Mouse (Mus musculus): ENCODE results near the gene Rnf141. TPM values are rescaled to one million over a fixed set of nuclear protein-coding genes. Genes with fewer than 3 reads are reported as not detected.

Rnf141 gene
- polyA plus RNA-seq, 1 experiment from 2014 or later, result 31.3 TPM

DNA sequence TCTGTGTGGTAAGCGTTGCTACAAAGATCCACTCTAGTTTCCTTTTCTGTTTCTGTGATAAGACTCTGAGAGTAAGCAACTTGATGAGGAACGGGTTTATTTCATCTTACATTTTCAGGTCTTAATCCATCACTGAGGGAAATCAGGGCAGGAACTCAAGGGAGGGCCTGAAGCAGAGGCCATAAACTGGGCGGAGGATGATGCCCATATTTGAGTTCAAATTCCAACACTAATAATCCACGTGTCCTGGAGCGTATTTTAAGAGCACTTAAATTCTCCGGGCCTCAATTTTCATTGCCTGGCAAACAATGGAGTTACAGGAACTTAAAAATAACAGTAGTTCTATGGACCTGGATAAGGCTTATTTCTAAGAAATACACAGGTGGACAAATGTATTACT is 21.3 kb upstream of the Rnf141 start:
- Histone ChIP-seq H3K27me3 (ENCODE audit: control insufficient read depth, insufficient read depth, low read length) (no peaks in the 10 kb centered on the region), H3K36me3 (ENCODE audit: control insufficient read depth, insufficient read depth, low read length) (no peaks in the 10 kb centered on the region), H3K4me1 (ENCODE audit: control insufficient read depth, insufficient read depth, low read length) (no peaks in the 10 kb centered on the region), H3K9me3 (ENCODE audit: control insufficient read depth, low read length) (no peaks in the 10 kb centered on the region), H3K4me2 (ENCODE audit: low read depth) (no peak overlapping the region), H3K4me3 (ENCODE audit: low read depth, low read length) (no peak overlapping the region), H3K9ac (ENCODE audit: low read length) (no peak overlapping the region), H3K27ac (ENCODE audit: low read depth, low read length) (no peak overlapping the region)
- DNase-seq (ENCODE audit: low spot score) (no peak), ATAC-seq (ENCODE audit: insufficient read depth, low FRiP score, low TSS enrichment) (no peak)
- WGBS, result 92% methylated on average over 6 of the region's 6 CpGs

DNA sequence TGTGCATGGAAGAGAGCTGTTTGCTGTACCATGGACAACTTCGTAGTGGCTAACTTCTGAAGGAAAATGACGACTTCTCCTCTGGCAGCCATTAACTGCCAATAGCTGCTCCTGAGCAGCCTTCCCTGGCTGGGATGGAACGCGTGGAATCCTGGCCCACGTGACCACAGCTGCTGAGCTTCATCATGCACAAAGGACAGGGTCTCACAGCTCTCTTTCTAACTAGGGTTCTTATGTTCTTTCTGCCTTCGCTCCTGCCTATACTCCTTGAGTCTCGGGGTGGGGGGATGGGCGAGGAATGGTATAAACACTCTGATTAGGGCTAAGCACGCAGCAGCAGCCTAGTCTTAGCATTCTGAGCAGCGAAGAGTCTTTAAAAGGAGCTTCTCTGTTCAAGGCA is 20.8 kb upstream of the Rnf141 start:
- DNase-seq (ENCODE audit: low spot score) (peak; percentile 19), ATAC-seq (ENCODE audit: insufficient read depth, low FRiP score, low TSS enrichment) (no peak)
- H3K4me1 ChIP-seq (ENCODE audit: control insufficient read depth, insufficient read depth, low read length), result no peaks in the 10 kb centered on the region
- no peaks in the 10 kb centered on the region for H3K27me3 ChIP-seq (ENCODE audit: control insufficient read depth, insufficient read depth, low read length)
- 53% methylated on average over 10 of the region's 10 CpGs for WGBS
- no peaks in the 10 kb centered on the region for H3K9me3 ChIP-seq (ENCODE audit: control insufficient read depth, low read length)
- H3K4me3 ChIP-seq (ENCODE audit: low read depth, low read length), result no peak overlapping the region
- no peaks in the 10 kb centered on the region for H3K36me3 ChIP-seq (ENCODE audit: control insufficient read depth, insufficient read depth, low read length)
- H3K4me2 ChIP-seq (ENCODE audit: low read depth), result no peak overlapping the region
- H3K27ac ChIP-seq (ENCODE audit: low read depth, low read length), result no peak overlapping the region
- H3K9ac ChIP-seq (ENCODE audit: low read length), result no peak overlapping the region

DNA sequence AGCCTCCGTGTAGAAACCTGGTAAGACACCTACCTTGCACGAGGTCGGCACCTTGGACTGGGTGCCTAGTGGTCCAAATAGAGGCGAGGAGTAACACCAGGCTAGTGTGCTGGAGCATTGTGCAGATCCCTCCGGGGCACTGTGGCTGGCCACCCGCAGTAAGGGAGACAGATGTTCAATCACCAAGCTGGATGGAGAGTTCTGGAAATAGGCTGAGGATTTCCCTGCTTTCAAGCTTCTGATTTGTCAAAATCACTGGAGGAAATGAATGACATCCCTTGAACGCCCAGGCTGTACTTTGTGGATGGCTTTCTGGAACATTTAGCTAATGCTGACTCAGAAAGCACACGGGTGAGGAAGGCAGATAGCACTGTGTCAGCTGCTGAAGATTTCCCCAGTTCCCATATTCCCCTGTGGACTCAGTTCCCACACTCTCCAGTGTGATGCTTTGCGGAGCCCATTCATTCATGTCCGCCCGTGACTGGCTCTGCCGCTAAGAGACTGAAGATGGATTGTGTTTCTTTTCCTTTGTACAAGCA is 18.6 kb upstream of the Rnf141 start, which contains the start of gene Lyve1:
TSS of gene Lyve1 (minus strand) at position 489 of the 539 bp plus-strand sequence.
- Histone ChIP-seq H3K9me3 (ENCODE audit: control insufficient read depth, low read length) (no peaks in the 10 kb centered on the region), H3K36me3 (ENCODE audit: control insufficient read depth, insufficient read depth, low read length) (no peaks in the 10 kb centered on the region), H3K4me1 (ENCODE audit: control insufficient read depth, insufficient read depth, low read length) (no peaks in the 10 kb centered on the region), H3K27me3 (ENCODE audit: control insufficient read depth, insufficient read depth, low read length) (no peaks in the 10 kb centered on the region), H3K9ac (ENCODE audit: low read length) (no peak within 1 kb of the TSS), H3K4me3 (ENCODE audit: low read depth, low read length) (no peak within 1 kb of the TSS), H3K4me2 (ENCODE audit: low read depth) (no peak within 1 kb of the TSS), H3K27ac (ENCODE audit: low read depth, low read length) (no peak within 1 kb of the TSS)
- no peak for ATAC-seq (ENCODE audit: insufficient read depth, low FRiP score, low TSS enrichment)
- WGBS, result 83% methylated on average over 12 of the region's 12 CpGs
- DNase-seq (ENCODE audit: low spot score), result no peak

DNA sequence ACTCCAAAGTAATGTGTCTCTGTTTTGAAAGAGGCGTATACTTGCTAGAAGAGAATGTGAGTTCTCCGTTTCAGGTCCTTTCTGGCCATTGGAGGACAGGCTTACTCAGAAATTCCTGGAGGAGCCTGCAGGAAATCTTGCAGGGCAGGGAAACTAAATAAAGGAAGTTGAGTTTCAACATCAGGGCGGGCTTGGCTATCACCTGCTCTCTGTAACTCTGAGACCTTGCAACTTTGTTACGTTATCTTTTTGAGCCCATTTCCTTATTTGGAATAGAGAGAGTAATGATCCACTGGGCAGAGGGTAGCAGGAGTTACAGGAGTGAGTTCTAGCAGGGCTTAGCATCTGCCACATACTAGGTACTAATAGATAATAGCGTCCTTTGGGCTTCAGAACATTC is 15.9 kb upstream of the Rnf141 start:
- Histone ChIP-seq H3K4me2 (ENCODE audit: low read depth) (no peak overlapping the region), H3K9me3 (ENCODE audit: control insufficient read depth, low read length) (no peaks in the 10 kb centered on the region), H3K27ac (ENCODE audit: low read depth, low read length) (no peak overlapping the region), H3K9ac (ENCODE audit: low read length) (no peak overlapping the region), H3K27me3 (ENCODE audit: control insufficient read depth, insufficient read depth, low read length) (no peaks in the 10 kb centered on the region), H3K4me1 (ENCODE audit: control insufficient read depth, insufficient read depth, low read length) (no peaks in the 10 kb centered on the region), H3K4me3 (ENCODE audit: low read depth, low read length) (no peak overlapping the region), H3K36me3 (ENCODE audit: control insufficient read depth, insufficient read depth, low read length) (no peaks in the 10 kb centered on the region)
- WGBS, result 75% methylated on average over 5 of the region's 5 CpGs
- DNase-seq (ENCODE audit: low spot score) (no peak), ATAC-seq (ENCODE audit: insufficient read depth, low FRiP score, low TSS enrichment) (no peak)

DNA sequence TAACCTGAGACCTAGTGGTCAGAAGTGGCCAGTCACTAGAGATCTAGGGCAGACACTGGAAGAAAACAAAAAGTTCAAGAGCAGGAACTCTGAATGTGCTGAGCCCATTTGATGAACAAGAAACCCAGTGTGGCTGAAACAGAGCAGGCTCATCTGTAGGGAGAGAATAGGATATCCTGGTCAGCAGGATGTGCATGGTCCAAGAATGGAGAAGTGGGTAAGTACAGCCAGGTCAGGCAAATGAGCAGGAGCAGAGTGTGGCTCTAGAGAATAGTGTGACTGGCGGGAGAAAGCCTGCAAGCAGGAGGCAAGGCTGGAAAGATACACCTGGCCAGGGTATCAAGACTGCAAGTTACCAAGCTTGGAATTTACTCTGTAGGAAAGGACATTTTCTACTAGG is 11.3 kb upstream of the Rnf141 start:
- no peak overlapping the region for H3K4me2 ChIP-seq (ENCODE audit: low read depth)
- WGBS, result 71% methylated on average over 1 of the region's 1 CpGs
- H3K4me3 ChIP-seq (ENCODE audit: low read depth, low read length), result no peak overlapping the region
- H3K9me3 ChIP-seq (ENCODE audit: control insufficient read depth, low read length), result no peaks in the 10 kb centered on the region
- no peaks in the 10 kb centered on the region for H3K4me1 ChIP-seq (ENCODE audit: control insufficient read depth, insufficient read depth, low read length)
- H3K27me3 ChIP-seq (ENCODE audit: control insufficient read depth, insufficient read depth, low read length), result no peaks in the 10 kb centered on the region
- DNase-seq (ENCODE audit: low spot score) (no peak), ATAC-seq (ENCODE audit: insufficient read depth, low FRiP score, low TSS enrichment) (no peak)
- no peaks in the 10 kb centered on the region for H3K36me3 ChIP-seq (ENCODE audit: control insufficient read depth, insufficient read depth, low read length)
- H3K9ac ChIP-seq (ENCODE audit: low read length), result no peak overlapping the region
- no peak overlapping the region for H3K27ac ChIP-seq (ENCODE audit: low read depth, low read length)

DNA sequence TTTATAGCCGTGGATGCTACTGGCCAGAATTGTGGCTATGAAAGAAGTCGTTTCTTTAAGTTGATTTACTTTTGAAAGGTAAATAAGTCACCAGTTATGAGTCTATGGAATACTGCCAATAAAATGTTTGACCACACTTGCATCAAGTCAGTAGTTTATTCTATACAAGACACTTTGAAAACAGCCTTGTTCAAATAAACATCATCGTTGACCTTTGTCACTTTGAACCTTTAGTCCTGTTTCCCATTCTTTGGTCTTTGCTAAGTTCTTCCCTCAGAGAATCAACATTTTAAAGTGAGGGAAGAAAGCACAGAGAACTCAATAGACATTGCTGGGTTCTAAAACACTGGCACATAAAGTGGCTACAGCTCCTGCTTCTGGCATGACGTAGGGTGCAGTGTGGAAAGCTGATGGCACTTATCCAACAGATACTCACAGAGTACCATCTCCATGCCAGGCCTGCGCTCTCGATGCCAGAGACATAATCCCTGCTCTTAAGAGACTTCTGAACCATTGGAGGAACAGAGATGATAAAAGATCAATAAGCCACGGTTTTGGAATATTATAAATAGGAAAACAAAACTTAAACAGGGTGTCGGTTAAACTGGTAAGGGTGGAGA is 10.8 kb upstream of the Rnf141 start:
- no peak overlapping the region for H3K9ac ChIP-seq (ENCODE audit: low read length)
- H3K9me3 ChIP-seq (ENCODE audit: control insufficient read depth, low read length), result no peaks in the 10 kb centered on the region
- 87% methylated on average over 8 of the region's 8 CpGs for WGBS
- ATAC-seq (ENCODE audit: insufficient read depth, low FRiP score, low TSS enrichment) (no peak), DNase-seq (ENCODE audit: low spot score) (no peak)
- H3K4me1 ChIP-seq (ENCODE audit: control insufficient read depth, insufficient read depth, low read length), result no peaks in the 10 kb centered on the region
- no peaks in the 10 kb centered on the region for H3K27me3 ChIP-seq (ENCODE audit: control insufficient read depth, insufficient read depth, low read length)
- no peak overlapping the region for H3K27ac ChIP-seq (ENCODE audit: low read depth, low read length)
- H3K4me3 ChIP-seq (ENCODE audit: low read depth, low read length), result no peak overlapping the region
- no peaks in the 10 kb centered on the region for H3K36me3 ChIP-seq (ENCODE audit: control insufficient read depth, insufficient read depth, low read length)
- no peak overlapping the region for H3K4me2 ChIP-seq (ENCODE audit: low read depth)

DNA sequence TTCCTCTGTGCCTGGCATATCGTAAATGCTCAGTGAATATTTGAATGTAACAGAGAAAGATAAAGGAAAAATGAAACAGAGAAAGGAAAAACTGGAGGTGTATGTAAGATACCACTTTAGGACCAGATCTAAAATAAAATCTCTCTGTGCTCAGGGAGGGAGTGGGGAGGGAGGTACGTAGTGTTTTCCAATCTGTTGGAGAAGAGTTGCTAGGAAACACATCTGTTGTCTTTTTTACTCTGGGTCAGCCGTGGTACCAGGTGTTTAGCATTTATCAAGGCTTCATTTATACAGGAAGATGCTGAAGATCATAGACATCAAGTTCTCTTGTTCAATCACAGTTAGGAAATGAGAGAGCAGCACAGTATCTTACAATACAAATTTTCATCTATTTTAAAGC is 10.3 kb upstream of the Rnf141 start:
- Histone ChIP-seq H3K4me2 (ENCODE audit: low read depth) (no peak overlapping the region), H3K27ac (ENCODE audit: low read depth, low read length) (no peak overlapping the region), H3K9ac (ENCODE audit: low read length) (no peak overlapping the region), H3K36me3 (ENCODE audit: control insufficient read depth, insufficient read depth, low read length) (no peaks in the 10 kb centered on the region), H3K4me1 (ENCODE audit: control insufficient read depth, insufficient read depth, low read length) (no peaks in the 10 kb centered on the region), H3K9me3 (ENCODE audit: control insufficient read depth, low read length) (no peaks in the 10 kb centered on the region), H3K27me3 (ENCODE audit: control insufficient read depth, insufficient read depth, low read length) (no peaks in the 10 kb centered on the region), H3K4me3 (ENCODE audit: low read depth, low read length) (no peak overlapping the region)
- DNase-seq (ENCODE audit: low spot score) (no peak), ATAC-seq (ENCODE audit: insufficient read depth, low FRiP score, low TSS enrichment) (no peak)
- 63% methylated on average over 3 of the region's 3 CpGs for WGBS

DNA sequence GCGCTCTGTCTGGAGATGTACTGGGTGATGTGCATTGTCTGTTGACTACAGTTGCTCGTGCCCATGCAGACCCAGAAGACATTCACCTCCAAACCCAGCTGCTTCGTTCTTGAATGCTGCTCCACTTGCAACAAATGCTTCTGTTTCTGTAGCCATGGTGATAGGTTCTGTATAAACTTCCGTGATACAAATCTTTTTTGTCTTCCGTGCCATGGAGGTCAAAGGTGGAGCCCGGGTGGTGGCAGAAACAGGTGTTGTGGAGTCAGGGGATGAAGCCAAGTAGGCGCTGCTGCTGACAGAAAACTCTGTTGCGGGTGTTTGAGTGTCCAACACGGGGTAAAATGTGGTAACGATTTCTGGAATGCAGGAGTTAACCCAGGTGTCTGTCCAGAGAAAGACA is 9.4 kb upstream of the Rnf141 start:
- H3K4me2 ChIP-seq (ENCODE audit: low read depth), result no peak overlapping the region
- DNase-seq (ENCODE audit: low spot score) (no peak), ATAC-seq (ENCODE audit: insufficient read depth, low FRiP score, low TSS enrichment) (no peak)
- H3K4me3 ChIP-seq (ENCODE audit: low read depth, low read length), result no peak overlapping the region
- no peaks in the 10 kb centered on the region for H3K36me3 ChIP-seq (ENCODE audit: control insufficient read depth, insufficient read depth, low read length)
- no peak overlapping the region for H3K9ac ChIP-seq (ENCODE audit: low read length)
- H3K9me3 ChIP-seq (ENCODE audit: control insufficient read depth, low read length), result no peaks in the 10 kb centered on the region
- no peaks in the 10 kb centered on the region for H3K4me1 ChIP-seq (ENCODE audit: control insufficient read depth, insufficient read depth, low read length)
- H3K27ac ChIP-seq (ENCODE audit: low read depth, low read length), result no peak overlapping the region
- 68% methylated on average over 10 of the region's 10 CpGs for WGBS
- no peaks in the 10 kb centered on the region for H3K27me3 ChIP-seq (ENCODE audit: control insufficient read depth, insufficient read depth, low read length)

DNA sequence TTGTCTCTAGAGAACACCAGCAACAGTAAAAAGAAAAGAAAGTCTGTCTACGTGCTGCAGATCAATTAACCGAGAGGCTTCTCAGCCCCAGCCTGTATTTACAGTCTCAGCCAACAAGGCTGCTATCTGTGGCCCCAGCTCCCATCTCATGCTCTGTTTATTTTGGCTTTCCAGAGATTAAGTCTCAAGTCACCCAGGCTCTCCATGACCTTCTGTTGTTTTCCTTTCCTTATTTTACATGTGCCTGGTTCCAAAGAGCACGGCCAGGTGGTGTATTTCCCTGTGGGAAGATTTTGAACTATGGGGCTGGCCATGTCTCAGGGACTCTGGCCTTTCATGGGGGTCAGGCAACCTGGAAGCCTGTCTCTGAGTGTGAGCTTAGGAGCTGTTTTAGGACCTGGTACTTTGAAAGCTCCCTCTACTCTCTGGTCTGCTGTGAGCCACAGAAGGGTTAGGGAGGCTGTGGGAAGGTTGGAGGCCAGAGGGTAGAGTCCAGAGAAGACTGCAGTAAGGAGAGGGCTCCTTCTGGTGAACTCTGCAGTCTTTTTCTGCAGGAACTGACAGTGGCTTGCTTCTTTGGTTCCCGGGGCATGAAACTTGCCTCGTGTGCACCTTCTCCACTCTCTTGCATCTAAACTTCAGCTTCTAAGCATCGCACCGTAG is 7.4 kb upstream of the Rnf141 start:
- WGBS, result 81% methylated on average over 7 of the region's 7 CpGs
- ATAC-seq (ENCODE audit: insufficient read depth, low FRiP score, low TSS enrichment), result no peak
- DNase-seq (ENCODE audit: low spot score), result no peak
- Histone ChIP-seq H3K27me3 (ENCODE audit: control insufficient read depth, insufficient read depth, low read length) (no peaks in the 10 kb centered on the region), H3K36me3 (ENCODE audit: control insufficient read depth, insufficient read depth, low read length) (no peaks in the 10 kb centered on the region), H3K9me3 (ENCODE audit: control insufficient read depth, low read length) (no peaks in the 10 kb centered on the region), H3K27ac (ENCODE audit: low read depth, low read length) (no peak overlapping the region), H3K4me1 (ENCODE audit: control insufficient read depth, insufficient read depth, low read length) (no peaks in the 10 kb centered on the region), H3K4me2 (ENCODE audit: low read depth) (no peak overlapping the region), H3K4me3 (ENCODE audit: low read depth, low read length) (no peak overlapping the region), H3K9ac (ENCODE audit: low read length) (no peak overlapping the region)
